Mouse (Mus musculus) left cerebral cortex, postnatal 14 days (tissue): ENCODE data around the gene Cd33. TPM values are rescaled to one million over a fixed set of nuclear protein-coding genes. Genes with fewer than 3 reads are reported as not detected.

Source experiments
- total RNA-seq, 2 experiments: library from RNA; stranded (reverse); gene quantifications; 2 replicates each; pipeline ENCODE4 v1.2.3; 2021

Cd33 gene
- total RNA-seq, 2 experiments from 2014 or later = 5.7 to 6.1 TPM

Other genes with a start within 250 kb of the Cd33 start
- 10 to 100 TPM; 18.9 to 20.6 TPM for gene Zfp715, start 231.1 kb downstream of the Cd33 start, total RNA-seq
- gene Siglecf, start 193.1 kb downstream of the Cd33 start, total RNA-seq = under 1 TPM; 0.44 to 0.59 TPM
- under 1 TPM in 1 of 2 experiments, not detected in 1; 0.42 TPM for gene Siglecg, start 136.2 kb downstream of the Cd33 start, total RNA-seq
- not detected for gene Lim2, start 116.8 kb downstream of the Cd33 start, total RNA-seq
- not detected for gene Nkg7, start 107.4 kb downstream of the Cd33 start, total RNA-seq
- gene Cldnd2, start 103.6 kb downstream of the Cd33 start, total RNA-seq = not detected
- gene Etfb, start 100.3 kb downstream of the Cd33 start, total RNA-seq = 10 to 100 TPM; 51.9 to 52.6 TPM
- gene Gm45233, start 100.3 kb downstream of the Cd33 start, total RNA-seq = 1 to 10 TPM in 1 of 2 experiments, under 1 TPM in 1; 0.86 to 2.0 TPM
- gene Vsig10l, start 81.3 kb downstream of the Cd33 start, total RNA-seq = 1 to 10 TPM; 3.3 to 4.6 TPM
- gene Iglon5, start 54.4 kb downstream of the Cd33 start, total RNA-seq = 10 to 100 TPM; 42.7 to 46.3 TPM
- gene 4931406B18Rik, start 38.5 kb downstream of the Cd33 start, total RNA-seq = not detected
- 1 to 10 TPM; 4.9 TPM for gene Zfp658, start 17.8 kb upstream of the Cd33 start, total RNA-seq
- gene Zfp719, start 35.2 kb upstream of the Cd33 start, total RNA-seq = 10 to 100 TPM; 17.6 to 21.3 TPM
- gene Zfp819, start 62.7 kb upstream of the Cd33 start, total RNA-seq = under 1 TPM; 0.17 to 0.20 TPM
- gene Ceacam18, start 90.3 kb upstream of the Cd33 start, total RNA-seq = under 1 TPM in 1 of 2 experiments, not detected in 1; 0.18 TPM
- gene Siglece, start 115.7 kb upstream of the Cd33 start, total RNA-seq = 1 to 10 TPM; 1.2 to 1.5 TPM
- gene Ctu1, start 127.6 kb upstream of the Cd33 start, total RNA-seq = 1 to 10 TPM; 8.2 to 8.9 TPM
- gene Klk14, start 146.0 kb upstream of the Cd33 start, total RNA-seq = not detected
- not detected for gene Klk13, start 168.1 kb upstream of the Cd33 start, total RNA-seq
- gene Klk12, start 224.5 kb upstream of the Cd33 start, total RNA-seq = not detected
- not detected for gene Klk11, start 230.2 kb upstream of the Cd33 start, total RNA-seq
- gene Klk10, start 236.6 kb upstream of the Cd33 start, total RNA-seq = under 1 TPM in 1 of 2 experiments, not detected in 1; 0.40 TPM
- gene Klk9, start 247.5 kb upstream of the Cd33 start, total RNA-seq = not detected